Mouse (Mus musculus) midbrain, postnatal 0 days (tissue): Measurements from ENCODE around the gene Mafg. TPM values are rescaled to one million over a fixed set of nuclear protein-coding genes. Genes with fewer than 3 reads are reported as not detected.

Source experiments
- ATAC-seq: fragments of 200-750 bp; cut with Nextera tagmentation; 2 replicates; pipeline ENCODE4 v1.8.0; 2017; ENCODE audit warnings: moderate number of reproducible peaks, mild to moderate bottlenecking, moderate TSS enrichment, moderate library complexity; ENCODE audit not compliant: low FRiP score
- DNase-seq: peaks from one replicate; pipeline ENCODE4 v3.0.0-alpha.2; 2015; ENCODE audit warnings: low spot score
- H3K27ac ChIP-seq: fragments of 300-500 bp; sonication (generic); 2 replicates; pipeline ENCODE4 v1.5.1; 2014; ENCODE audit warnings: low read depth, mild to moderate bottlenecking, low read length, mixed read lengths
- H3K27me3 ChIP-seq: fragments of 300-500 bp; sonication (generic); 2 replicates; pipeline ENCODE4 v1.6.1; 2014; ENCODE audit warnings: low read length, control low read depth, mixed read lengths; ENCODE audit not compliant: insufficient read depth
- H3K36me3 ChIP-seq: fragments of 300-500 bp; sonication (generic); 2 replicates; pipeline ENCODE4 v1.6.1; 2014; ENCODE audit warnings: low read length, control low read depth, mixed read lengths; ENCODE audit not compliant: insufficient read depth
- H3K4me1 ChIP-seq: fragments of 300-500 bp; sonication (generic); 2 replicates; pipeline ENCODE4 v1.6.1; 2014; ENCODE audit warnings: mild to moderate bottlenecking, control low read depth, antibody characterized with exemption, low read length, mixed read lengths; ENCODE audit not compliant: insufficient read depth
- H3K4me2 ChIP-seq: fragments of 300-500 bp; sonication (generic); 2 replicates; pipeline ENCODE4 v1.6.1; 2014; ENCODE audit warnings: low read depth, mild to moderate bottlenecking, low read length, mixed read lengths; ENCODE audit not compliant: poor library complexity, severe bottlenecking
- H3K4me3 ChIP-seq: fragments of 300-500 bp; sonication (generic); 2 replicates; pipeline ENCODE4 v1.5.1; 2014; ENCODE audit warnings: low read depth, mild to moderate bottlenecking, low read length, moderate library complexity
- H3K9ac ChIP-seq: fragments of 300-500 bp; sonication (generic); replicated peaks from 2 replicates; pipeline ENCODE4 v1.6.1; 2014; ENCODE audit warnings: mild to moderate bottlenecking, low read length, moderate library complexity, mixed read lengths; ENCODE audit not compliant: poor library complexity, severe bottlenecking
- H3K9me3 ChIP-seq: fragments of 300-500 bp; sonication (generic); 2 replicates; pipeline ENCODE4 v1.6.1; 2016; ENCODE audit warnings: low read length, control low read depth
- CTCF ChIP-seq: IDR thresholded peaks from 2 replicates; pipeline ENCODE4 v1.5.1; 2016; ENCODE audit warnings: antibody characterized with exemption, mild to moderate bottlenecking
- WGBS: fragments of 180-500 bp; shearing (Covaris S2); extraction: QIAGEN DNeasy Blood & Tissue Kit; methylation state at CpG from one replicate; pipeline ENCODE4 v1.1.7; 2014; 5-methylcytosine and 5-hydroxymethylcytosine counted together
- polyA plus RNA-seq: library from polyadenylated mRNA; unstranded; fragments of >200 nt; fragmentation: Nextera tagmentation; extraction: Ambion mirVana; gene quantifications from 2 replicates; pipeline ENCODE4 v1.2.1, GENCODE M21; 2015
- total RNA-seq: library from RNA; depleted of rRNA; stranded (reverse); fragments of >200 nt; gene quantifications from 2 replicates; pipeline ENCODE4 v1.2.3, GENCODE M21; 2014

Mafg gene
- total and polyA plus RNA-seq, 2 experiments from 2014 or later = 41.7 to 42.1 TPM

GRCm38 (mm10) chr11:120660301-120661075, 27.1 kb upstream of the Mafg start:
- Histone ChIP-seq H3K27me3 (peaks cover 81% of the 10 kb centered on the region), H3K27ac (no peak overlapping the region), H3K4me1 (no peaks in the 10 kb centered on the region), H3K4me2 (peak overlapping the region; percentile 54), H3K36me3 (no peaks in the 10 kb centered on the region), H3K4me3 (peak overlapping the region; percentile 33), H3K9ac (0 out of 2 replicates have a peak overlapping the region, but pooled peaks have one; percentile 39), H3K9me3 (no peaks in the 10 kb centered on the region)
- peak; percentile 39 for DNase-seq
- ATAC-seq = peak; percentile 49; the same call in 1 of the 2 replicates
- TF ChIP-seq CTCF = no peak
- WGBS = under 1% methylated on average over 45 of the region's 95 CpGs

- ATAC-seq (no peak), DNase-seq (no peak)
- TF ChIP-seq CTCF = no peak
- Histone ChIP-seq H3K4me2 (peak overlapping the region; percentile 54), H3K36me3 (no peaks in the 10 kb centered on the region), H3K4me1 (no peaks in the 10 kb centered on the region), H3K9ac (no peak overlapping the region), H3K9me3 (no peaks in the 10 kb centered on the region), H3K27ac (no peak overlapping the region), H3K27me3 (peaks cover 81% of the 10 kb centered on the region), H3K4me3 (peak overlapping the region; percentile 33)
- WGBS = 2% methylated on average over 50 of the region's 50 CpGs
Measured at GRCm38 (mm10) chr11:120659509-120660300, 26.3 kb upstream of the Mafg start.

- no peak overlapping the region for H3K27ac ChIP-seq
- H3K4me3 ChIP-seq = peak overlapping the region; percentile 33; the same call in 1 of the 2 replicates
- no peak overlapping the region for H3K4me2 ChIP-seq
- WGBS = 3% methylated on average over 24 of the region's 24 CpGs
- ATAC-seq (no peak), DNase-seq (peak; percentile 61)
- TF ChIP-seq CTCF = peak; percentile 80
- H3K9me3 ChIP-seq = no peaks in the 10 kb centered on the region
- H3K9ac ChIP-seq = no peak overlapping the region
- no peaks in the 10 kb centered on the region for H3K4me1 ChIP-seq
- peaks cover 80% of the 10 kb centered on the region for H3K27me3 ChIP-seq
- no peaks in the 10 kb centered on the region for H3K36me3 ChIP-seq
Measured at GRCm38 (mm10) chr11:120658876-120659410, 25.5 kb upstream of the Mafg start.

GRCm38 (mm10) chr11:120657301-120657700, 23.9 kb upstream of the Mafg start:
- Histone ChIP-seq H3K27ac (no peak overlapping the region), H3K4me3 (no peak overlapping the region), H3K4me1 (no peaks in the 10 kb centered on the region), H3K27me3 (peaks cover 64% of the 10 kb centered on the region), H3K9me3 (no peaks in the 10 kb centered on the region), H3K4me2 (no peak overlapping the region), H3K36me3 (no peaks in the 10 kb centered on the region), H3K9ac (no peak overlapping the region)
- ATAC-seq = no peak
- no peak for DNase-seq
- no peak for TF ChIP-seq CTCF
- 90% methylated on average over 4 of the region's 4 CpGs for WGBS

- no peaks in the 10 kb centered on the region for H3K36me3 ChIP-seq
- no peaks in the 10 kb centered on the region for H3K4me1 ChIP-seq
- H3K4me3 ChIP-seq = no peak overlapping the region
- DNase-seq (no peak), ATAC-seq (no peak)
- no peak overlapping the region for H3K9ac ChIP-seq
- no peaks in the 10 kb centered on the region for H3K9me3 ChIP-seq
- no peak overlapping the region for H3K4me2 ChIP-seq
- peaks cover 40% of the 10 kb centered on the region for H3K27me3 ChIP-seq
- no peak for TF ChIP-seq CTCF
- no peak overlapping the region for H3K27ac ChIP-seq
- 78% methylated on average over 3 of the region's 3 CpGs for WGBS
Measured at GRCm38 (mm10) chr11:120654741-120655140, 21.3 kb upstream of the Mafg start.

GRCm38 (mm10) chr11:120651872-120652271, 18.5 kb upstream of the Mafg start:
- peak; percentile 41 for TF ChIP-seq CTCF
- Histone ChIP-seq H3K9me3 (no peaks in the 10 kb centered on the region), H3K27me3 (peaks cover 11% of the 10 kb centered on the region), H3K9ac (no peak overlapping the region), H3K4me2 (no peak overlapping the region), H3K4me1 (peaks cover 5% of the 10 kb centered on the region; the same call in 1 of the 2 replicates), H3K36me3 (no peaks in the 10 kb centered on the region), H3K27ac (no peak overlapping the region), H3K4me3 (no peak overlapping the region)
- no peak for DNase-seq
- WGBS = 68% methylated on average over 3 of the region's 3 CpGs
- no peak for ATAC-seq
